9 mouse cellular contexts compared by ENCODE assay signal in genomic region chr10:127094382-127094802, GRCm38 (mm10). TPM values are rescaled to one million over a fixed set of nuclear protein-coding genes. Genes with fewer than 3 reads are reported as not detected.
A peak's percentile ranks its signal among the peaks of the same experiment; 100 is the strongest.
DNase-seq lines count a peak whose midpoint lies in the region; ATAC-seq lines count a peak whose summit lies in the region.
"Had no signal": no experiment of that assay in that cellular context is flagged by ENCODE, and none has a peak within 500 bp of the region (broad histone marks: within the 10 kb centered on the region; RNA-seq: fewer than 3 reads in every experiment).

No protein-coding gene starts in this region.

- H3K9ac ChIP-seq in kidney, embryonic 16.5 days (replicated peaks; ENCODE audit: low read length) = no peak overlapping the region
- H3K9ac ChIP-seq: liver, embryonic 13.5 days had no signal

- H3K4me3 ChIP-seq in kidney, embryonic 16.5 days (ENCODE audit: low read length) = no peak overlapping the region
- H3K4me3 ChIP-seq: liver, embryonic 13.5 days had no signal

- H3K36me3 ChIP-seq in kidney, embryonic 16.5 days (ENCODE audit: insufficient read depth, low read length) = peaks cover 16% of the 10 kb centered on the region

- H3K4me1 ChIP-seq in kidney, embryonic 16.5 days (ENCODE audit: insufficient read depth, low read length) = peaks cover 17% of the 10 kb centered on the region

- H3K9me3 ChIP-seq in kidney, embryonic 16.5 days (ENCODE audit: low read length) = no peaks in the 10 kb centered on the region
- H3K9me3 ChIP-seq: liver, embryonic 13.5 days had no signal

- no peak for ATAC-seq in kidney, embryonic 16.5 days (ENCODE audit: low FRiP score, low TSS enrichment)

- no peak overlapping the region for H3K4me2 ChIP-seq in kidney, embryonic 16.5 days (replicated peaks; ENCODE audit: low read depth, low read length)
- H3K4me2 ChIP-seq: liver, embryonic 13.5 days had no signal

- peaks cover 43% of the 10 kb centered on the region for H3K27me3 ChIP-seq in kidney, embryonic 16.5 days (ENCODE audit: insufficient read depth, low read length)

- no peak overlapping the region for H3K27ac ChIP-seq in kidney, embryonic 16.5 days (ENCODE audit: low read length)
- H3K27ac ChIP-seq: liver, embryonic 13.5 days had no signal

- 47% methylated on average over 7 of the region's 7 CpGs for WGBS in kidney, embryonic 16.5 days

- peak; percentile 58 for DNase-seq in cerebellum, adult 11-12 months
- no peak for DNase-seq in cerebellum, adult 11 months
- peak; percentile 16 for DNase-seq in kidney, adult 18-20 months
- peak; percentile 80 for DNase-seq in brain, adult 2 months (ENCODE audit: low read depth, low spot score)
- DNase-seq in lung, postnatal 14 days = peak; percentile 37
- DNase-seq in adrenal gland, postnatal 25 days = no peak
- no peak for DNase-seq in spleen, adult 18-20 months
- DNase-seq: liver, embryonic 13.5 days had no signal

RNA-seq across cellular contexts. Expression of gene Agap2, which starts 19.3 kb away (rescaled TPM):
- polyA plus RNA-seq in kidney, embryonic 16.5 days (2015; fragmentation: Nextera tagmentation; extraction: Ambion mirVana) = 0.04 and 0.09 TPM in 2 replicates
- 2.6 and 3.8 TPM in 2 replicates for total RNA-seq in adrenal gland, postnatal 25 days (2021)

RNA-seq across cellular contexts. Expression of gene Tspan31, which starts 24.3 kb away (rescaled TPM):
- polyA plus RNA-seq in kidney, embryonic 16.5 days (2015; fragmentation: Nextera tagmentation; extraction: Ambion mirVana) = 205 and 208 TPM in 2 replicates
- 103 and 108 TPM in 2 replicates for total RNA-seq in adrenal gland, postnatal 25 days (2021)

RNA-seq across cellular contexts. Expression of gene Os9, which starts 26.5 kb away (rescaled TPM):
- 106 and 110 TPM in 2 replicates for polyA plus RNA-seq in kidney, embryonic 16.5 days (2015; fragmentation: Nextera tagmentation; extraction: Ambion mirVana)
- total RNA-seq in adrenal gland, postnatal 25 days (2021) = 139 and 150 TPM in 2 replicates

RNA-seq across cellular contexts. Expression of gene Cdk4, which starts 31.1 kb away (rescaled TPM):
- polyA plus RNA-seq in kidney, embryonic 16.5 days (2015; fragmentation: Nextera tagmentation; extraction: Ambion mirVana) = 1,871 and 1,917 TPM in 2 replicates
- 218 and 247 TPM in 2 replicates for total RNA-seq in adrenal gland, postnatal 25 days (2021)

RNA-seq across cellular contexts. Expression of gene March9, which starts 34.4 kb away (rescaled TPM):
- 1.2 and 1.4 TPM in 2 replicates for polyA plus RNA-seq in kidney, embryonic 16.5 days (2015; fragmentation: Nextera tagmentation; extraction: Ambion mirVana)
- total RNA-seq in adrenal gland, postnatal 25 days (2021) = 8.6 and 10.9 TPM in 2 replicates

Comparison
In these comparisons a context has a peak if more than half of its experiments do, and no peak if none do; other contexts are left out.
1. DNase-seq: peak in cerebellum, adult 11-12 months (single experiment), kidney, adult 18-20 months (single experiment), brain, adult 2 months (single experiment) and lung, postnatal 14 days (single experiment); none in cerebellum, adult 11 months (single experiment), adrenal gland, postnatal 25 days (single experiment) and spleen, adult 18-20 months (0 of 2).